21 mouse cellular contexts compared by ENCODE assay signal in genomic region chr13:24238456-24239120, GRCm38 (mm10). TPM values are rescaled to one million over a fixed set of nuclear protein-coding genes. Genes with fewer than 3 reads are reported as not detected.
A peak's percentile ranks its signal among the peaks of the same experiment; 100 is the strongest.
DNase-seq lines count a peak whose midpoint lies in the region; ATAC-seq and TF ChIP-seq lines count a peak whose summit lies in the region.
"Had no signal": no experiment of that assay in that cellular context is flagged by ENCODE, and none has a peak within 500 bp of the region (broad histone marks: within the 10 kb centered on the region; RNA-seq: fewer than 3 reads in every experiment).

No protein-coding gene starts in this region.

- no peaks in the 10 kb centered on the region for H3K27me3 ChIP-seq in forebrain, postnatal 0 days (ENCODE audit: insufficient read depth, low read length)
- no peaks in the 10 kb centered on the region for H3K27me3 ChIP-seq in forebrain, embryonic 11.5 days (ENCODE audit: control insufficient read depth, insufficient read depth, low read length)
- no peaks in the 10 kb centered on the region for H3K27me3 ChIP-seq in lung, embryonic 14.5 days (ENCODE audit: insufficient read depth, low read length)
- H3K27me3 ChIP-seq: embryonic facial prominence, embryonic 12.5 days; forebrain, embryonic 15.5 days; heart, embryonic 13.5 days; hindbrain, embryonic 13.5 days; limb, embryonic 13.5 days; liver, embryonic 13.5 days; neural tube, embryonic 15.5 days had no signal

- TF ChIP-seq POLR2A in brain, embryonic 14.5 days (IDR thresholded peaks at IDR 0.05; ENCODE audit: borderline replicate concordance, extremely low read depth, insufficient read depth, insufficient read length, poor library complexity, severe bottlenecking), result no peak

- H3K36me3 ChIP-seq in forebrain, postnatal 0 days (ENCODE audit: insufficient read depth), result no peaks in the 10 kb centered on the region
- no peaks in the 10 kb centered on the region for H3K36me3 ChIP-seq in forebrain, embryonic 11.5 days (ENCODE audit: control insufficient read depth, insufficient read depth, low read length)
- H3K36me3 ChIP-seq in lung, embryonic 14.5 days (ENCODE audit: insufficient read depth), result no peaks in the 10 kb centered on the region
- H3K36me3 ChIP-seq: embryonic facial prominence, embryonic 12.5 days; forebrain, embryonic 15.5 days; heart, embryonic 13.5 days; hindbrain, embryonic 13.5 days; limb, embryonic 13.5 days; liver, embryonic 13.5 days; neural tube, embryonic 15.5 days had no signal

- no peak overlapping the region for H3K4me2 ChIP-seq in forebrain, postnatal 0 days (ENCODE audit: low read depth)
- no peak overlapping the region for H3K4me2 ChIP-seq in forebrain, embryonic 11.5 days (ENCODE audit: low read depth, low read length, severe bottlenecking)
- H3K4me2 ChIP-seq in lung, embryonic 14.5 days, result no peak overlapping the region
- H3K4me2 ChIP-seq: embryonic facial prominence, embryonic 12.5 days; forebrain, embryonic 15.5 days; heart, embryonic 13.5 days; hindbrain, embryonic 13.5 days; limb, embryonic 13.5 days; liver, embryonic 13.5 days; neural tube, embryonic 15.5 days had no signal

- peak; percentile 12; the same call in 1 of the 2 replicates for ATAC-seq in forebrain, postnatal 0 days
- no peak for ATAC-seq in forebrain, embryonic 11.5 days (replicated peaks; ENCODE audit: low FRiP score)
- no peak for ATAC-seq in lung, embryonic 14.5 days (ENCODE audit: insufficient read depth)
- peak; percentile 42 for ATAC-seq in megakaryocyte-erythroid progenitor cell, adult 5-6 weeks (replicated peaks; ENCODE audit: low FRiP score, low TSS enrichment, poor library complexity, severe bottlenecking)
- ATAC-seq: forebrain, embryonic 15.5 days; inflammation-experienced regulatory T-cells, adult 6 months; midbrain, embryonic 16.5 days had no signal

- WGBS in forebrain, postnatal 0 days, result 69% methylated on average over 3 of the region's 3 CpGs
- WGBS in forebrain, embryonic 11.5 days, result 90% methylated on average over 3 of the region's 3 CpGs
- 31% methylated on average over 3 of the region's 3 CpGs for WGBS in lung, embryonic 14.5 days

- H3K27ac ChIP-seq in forebrain, postnatal 0 days (ENCODE audit: low read depth, low read length), result no peak overlapping the region
- H3K27ac ChIP-seq in forebrain, embryonic 11.5 days (ENCODE audit: low read depth, low read length), result no peak overlapping the region
- no peak overlapping the region for H3K27ac ChIP-seq in lung, embryonic 14.5 days (ENCODE audit: low read depth)
- H3K27ac ChIP-seq: embryonic facial prominence, embryonic 12.5 days; forebrain, embryonic 15.5 days; heart, embryonic 13.5 days; hindbrain, embryonic 13.5 days; limb, embryonic 13.5 days; liver, embryonic 13.5 days; neural tube, embryonic 15.5 days; stomach, postnatal 0 days had no signal

- no peaks in the 10 kb centered on the region for H3K9me3 ChIP-seq in forebrain, postnatal 0 days (ENCODE audit: low read length)
- H3K9me3 ChIP-seq in forebrain, embryonic 11.5 days (ENCODE audit: control insufficient read depth, low read length), result no peaks in the 10 kb centered on the region
- no peaks in the 10 kb centered on the region for H3K9me3 ChIP-seq in lung, embryonic 14.5 days (ENCODE audit: low read depth, low read length)
- H3K9me3 ChIP-seq: embryonic facial prominence, embryonic 12.5 days; forebrain, embryonic 15.5 days; heart, embryonic 13.5 days; hindbrain, embryonic 13.5 days; limb, embryonic 13.5 days; liver, embryonic 13.5 days; neural tube, embryonic 15.5 days had no signal

- H3K4me1 ChIP-seq in forebrain, postnatal 0 days (ENCODE audit: insufficient read depth), result peaks cover 10% of the 10 kb centered on the region; the same call in 1 of the 2 replicates
- peaks cover 5% of the 10 kb centered on the region for H3K4me1 ChIP-seq in forebrain, embryonic 11.5 days (replicated peaks; ENCODE audit: control insufficient read depth, insufficient read depth, low read length)
- peaks cover 8% of the 10 kb centered on the region; the same call in 1 of the 2 replicates for H3K4me1 ChIP-seq in lung, embryonic 14.5 days (ENCODE audit: insufficient read depth)
- H3K4me1 ChIP-seq: neural tube, embryonic 15.5 days had no signal

- peak; percentile 16 for DNase-seq in forebrain, postnatal 0 days
- no peak for DNase-seq in forebrain, embryonic 11.5 days (ENCODE audit: low spot score)
- DNase-seq in lung, embryonic 14.5 days, result peak; percentile 34
- no peak for DNase-seq in lung, postnatal 4 days
- peak; percentile 11 for DNase-seq in brain, embryonic 14.5 days (ENCODE audit: low read depth)
- DNase-seq in retina, postnatal 1 day, result no peak
- DNase-seq: kidney, adult 9 months; kidney, postnatal 4 days; liver, embryonic 13.5 days; lung, postnatal 14 days had no signal

- TF ChIP-seq CTCF in forebrain, postnatal 0 days (IDR thresholded peaks at IDR 0.05; ENCODE audit: low read depth), result no peak
- TF ChIP-seq CTCF in lung, embryonic 14.5 days (IDR thresholded peaks at IDR 0.05; ENCODE audit: low read depth), result no peak
- TF ChIP-seq CTCF in brain, embryonic 14.5 days (IDR thresholded peaks at IDR 0.05; ENCODE audit: borderline replicate concordance, extremely low read depth, insufficient read depth, insufficient read length), result no peak

- no peak overlapping the region for H3K9ac ChIP-seq in forebrain, postnatal 0 days
- no peak overlapping the region for H3K9ac ChIP-seq in forebrain, embryonic 11.5 days (ENCODE audit: low read length)
- no peak overlapping the region for H3K9ac ChIP-seq in lung, embryonic 14.5 days
- H3K9ac ChIP-seq: embryonic facial prominence, embryonic 12.5 days; forebrain, embryonic 15.5 days; heart, embryonic 13.5 days; hindbrain, embryonic 13.5 days; limb, embryonic 13.5 days; liver, embryonic 13.5 days; neural tube, embryonic 15.5 days had no signal

- no peak overlapping the region for H3K4me3 ChIP-seq in forebrain, postnatal 0 days (ENCODE audit: low read depth, low read length)
- H3K4me3 ChIP-seq in forebrain, embryonic 11.5 days (ENCODE audit: low read depth, low read length), result no peak overlapping the region
- H3K4me3 ChIP-seq in lung, embryonic 14.5 days (ENCODE audit: low read depth, low read length), result no peak overlapping the region
- H3K4me3 ChIP-seq: embryonic facial prominence, embryonic 12.5 days; erythroblast, embryonic 14.5 days; forebrain, embryonic 15.5 days; heart, embryonic 13.5 days; hindbrain, embryonic 13.5 days; limb, embryonic 13.5 days; liver, embryonic 13.5 days; neural tube, embryonic 15.5 days had no signal

RNA-seq across cellular contexts. Expression of gene Carmil1, which starts 42.0 kb away (rescaled TPM):
- total RNA-seq in forebrain, postnatal 0 days (2014; rRNA removed), result 44.4 and 47.9 TPM in 2 replicates
- polyA plus RNA-seq in forebrain, postnatal 0 days (2015; fragmentation: Nextera tagmentation; extraction: Ambion mirVana), result 25.1 and 30.2 TPM in 2 replicates
- 27.7 and 30.0 TPM in 2 replicates for polyA plus RNA-seq in forebrain, embryonic 11.5 days (2014; fragmentation: Nextera tagmentation; extraction: Ambion mirVana)
- 48.3 and 50.7 TPM in 2 replicates for polyA plus RNA-seq in lung, embryonic 14.5 days (2014; fragmentation: Nextera tagmentation; extraction: Ambion mirVana)
- 15.1 and 20.1 TPM in 2 replicates for polyA plus RNA-seq in brain, embryonic 14.5 days (2012; rRNA removed)
- total RNA-seq in megakaryocyte-erythroid progenitor cell, adult 5-6 weeks (2014; fragmentation: Nextera tagmentation), result not detected in 2 replicates
- total RNA-seq in megakaryocyte-erythroid progenitor cell, adult 5-6 weeks (2017), result not detected in 2 replicates

Comparison
In these comparisons a context has a peak if more than half of its experiments do, and no peak if none do; other contexts are left out.
1. ATAC-seq: peak in forebrain, postnatal 0 days (single experiment) and megakaryocyte-erythroid progenitor cell, adult 5-6 weeks (single experiment); none in forebrain, embryonic 11.5 days (single experiment) and lung, embryonic 14.5 days (single experiment).
2. DNase-seq: peak in forebrain, postnatal 0 days (single experiment), lung, embryonic 14.5 days (single experiment) and brain, embryonic 14.5 days (single experiment); none in forebrain, embryonic 11.5 days (single experiment), lung, postnatal 4 days (0 of 2) and retina, postnatal 1 day (single experiment).